In genomic region chr17:6001836-6002235, GRCm38 (mm10) we compare ENCODE assay signal across 16 mouse cellular contexts.
DNase-seq lines count a peak whose midpoint lies in the region; ATAC-seq and TF ChIP-seq lines count a peak whose summit lies in the region.
"Had no signal": no experiment of that assay in that cellular context is flagged by ENCODE, and none has a peak within 500 bp of the region (broad histone marks: within the 10 kb centered on the region; RNA-seq: fewer than 3 reads in every experiment).

No protein-coding gene starts in this region.

- H3K4me3 ChIP-seq in heart, postnatal 0 days (ENCODE audit: low read depth, low read length): no peak overlapping the region
- no peak overlapping the region for H3K4me3 ChIP-seq in C2C12 (ENCODE audit: insufficient read depth, poor library complexity, severe bottlenecking)
- H3K4me3 ChIP-seq in megakaryocyte, embryonic 14.5 days (replicated peaks): peak overlapping the region; percentile 70
- H3K4me3 ChIP-seq in limb, embryonic 10.5 days: no peak overlapping the region
- H3K4me3 ChIP-seq: liver, embryonic 13.5 days; midbrain, embryonic 13.5 days had no signal

- H3K27ac ChIP-seq in heart, postnatal 0 days (ENCODE audit: low read depth): 0 out of 2 replicates have a peak overlapping the region, but pooled peaks have one; percentile 14
- no peak overlapping the region for H3K27ac ChIP-seq in limb, embryonic 10.5 days
- H3K27ac ChIP-seq: hindbrain, embryonic 14.5 days; kidney, postnatal 0 days; liver, embryonic 13.5 days; midbrain, embryonic 13.5 days had no signal

- no peak overlapping the region for H3ac ChIP-seq in C2C12 (ENCODE audit: control insufficient read depth, insufficient read length, low read depth)

- no peak for DNase-seq in heart, postnatal 0 days (ENCODE audit: low spot score)
- no peak for DNase-seq in heart, postnatal 4 days
- DNase-seq in T-cell, adult 2 months (ENCODE audit: low spot score): peak; percentile 31
- DNase-seq in limb, embryonic 10.5 days (ENCODE audit: low spot score): no peak
- DNase-seq in ovary, adult 18-20 months (ENCODE audit: low spot score): no peak
- DNase-seq: cerebellum, postnatal 10 days; liver, embryonic 13.5 days; lung, postnatal 10 days; thymus, adult 2 months had no signal

- no peak for TF ChIP-seq EP300 in heart, postnatal 0 days (IDR thresholded peaks at IDR 0.05; ENCODE audit: low read depth)

- WGBS in heart, postnatal 0 days: 55% methylated on average over 7 of the region's 7 CpGs
- 88% methylated on average over 7 of the region's 7 CpGs for whole genome bisulfite sequencing in limb, embryonic 10.5 days

- 0 out of 2 replicates have a peak, but pooled peaks cover 6% of the 10 kb centered on the region for H3K36me3 ChIP-seq in heart, postnatal 0 days (replicated peaks; ENCODE audit: control insufficient read depth, insufficient read depth, low read length)
- peaks cover 75% of the 10 kb centered on the region for H3K36me3 ChIP-seq in C2C12 (ENCODE audit: control insufficient read depth, insufficient read depth)
- peaks cover 55% of the 10 kb centered on the region for H3K36me3 ChIP-seq in megakaryocyte, embryonic 14.5 days (replicated peaks; ENCODE audit: low read length)
- no peaks in the 10 kb centered on the region for H3K36me3 ChIP-seq in limb, embryonic 10.5 days
- H3K36me3 ChIP-seq: liver, embryonic 13.5 days; midbrain, embryonic 13.5 days had no signal

- H3K27me3 ChIP-seq in heart, postnatal 0 days (ENCODE audit: control insufficient read depth, insufficient read depth, low read length): no peaks in the 10 kb centered on the region
- H3K27me3 ChIP-seq in C2C12 (ENCODE audit: control insufficient read depth, insufficient read depth, insufficient read length): no peaks in the 10 kb centered on the region
- no peaks in the 10 kb centered on the region for H3K27me3 ChIP-seq in megakaryocyte, embryonic 14.5 days (replicated peaks)
- no peaks in the 10 kb centered on the region for H3K27me3 ChIP-seq in limb, embryonic 10.5 days (ENCODE audit: low read depth, poor library complexity, severe bottlenecking)
- H3K27me3 ChIP-seq: liver, embryonic 13.5 days; midbrain, embryonic 13.5 days had no signal

- no peaks in the 10 kb centered on the region for H3K9me3 ChIP-seq in heart, postnatal 0 days (replicated peaks; ENCODE audit: control insufficient read depth, low read length)
- no peaks in the 10 kb centered on the region for H3K9me3 ChIP-seq in megakaryocyte, embryonic 14.5 days
- H3K9me3 ChIP-seq in limb, embryonic 10.5 days (replicated peaks): no peaks in the 10 kb centered on the region
- H3K9me3 ChIP-seq: liver, embryonic 13.5 days; midbrain, embryonic 13.5 days had no signal

- peaks cover 10% of the 10 kb centered on the region for H3K79me3 ChIP-seq in C2C12 (ENCODE audit: low read depth)

- ATAC-seq in heart, postnatal 0 days (ENCODE audit: insufficient read depth, low read depth): no peak
- ATAC-seq: forebrain, embryonic 16.5 days; intestine, embryonic 16.5 days; midbrain, embryonic 13.5 days had no signal

- no peak overlapping the region for H3K4me2 ChIP-seq in heart, postnatal 0 days (ENCODE audit: low read depth, low read length)
- H3K4me2 ChIP-seq: hindbrain, embryonic 14.5 days; liver, embryonic 13.5 days; midbrain, embryonic 13.5 days had no signal

- no peak overlapping the region for H3K9ac ChIP-seq in heart, postnatal 0 days (replicated peaks; ENCODE audit: low read depth, low read length)
- H3K9ac ChIP-seq: hindbrain, embryonic 14.5 days; liver, embryonic 13.5 days; midbrain, embryonic 13.5 days had no signal

- peaks cover 60% of the 10 kb centered on the region for H3K4me1 ChIP-seq in heart, postnatal 0 days (ENCODE audit: control insufficient read depth, insufficient read depth)
- peaks cover 84% of the 10 kb centered on the region for H3K4me1 ChIP-seq in megakaryocyte, embryonic 14.5 days
- peaks cover 18% of the 10 kb centered on the region for H3K4me1 ChIP-seq in limb, embryonic 10.5 days

- peaks cover 67% of the 10 kb centered on the region for H3K79me2 ChIP-seq in C2C12 (ENCODE audit: control insufficient read depth, insufficient read depth)

- no peak for TF ChIP-seq CTCF in heart, postnatal 0 days (IDR thresholded peaks at IDR 0.05; ENCODE audit: low read depth)
- no peak for TF ChIP-seq CTCF in C2C12 (IDR thresholded peaks at IDR 0.05; ENCODE audit: control insufficient read depth, insufficient read depth, insufficient read length)

TF ChIP-seq in C2C12, 6 proteins besides CTCF, POLR2A, EP300 and RAD21:
- TF ChIP-seq FOSL1 (IDR thresholded peaks at IDR 0.05; ENCODE audit: insufficient read depth, low read length, poor library complexity, severe bottlenecking): peak; percentile 46
- no peak for TF ChIP-seq CEBPB (IDR thresholded peaks at IDR 0.05; ENCODE audit: low read depth)
- peak; percentile 44 for TF ChIP-seq MAX (IDR thresholded peaks at IDR 0.05)
